Mouse (Mus musculus) liver (tissue): ENCODE measurements at regions not wholly inside any gene's neighbourhood (a gene's known extent, or its start where the extent isn't known, plus 50 kb on each side); places are given as distances from the start of the nearest gene placed in this dataset.

Source experiments
- DNase-seq: peaks from one replicate; pipeline ENCODE4 v3.0.0-alpha.2; 2020; ENCODE audit warnings: mixed read lengths

GRCm38 (mm10) chr9:43387397-43387796 lies 76.7 kb downstream of the Trim29 start:
- no peak for DNase-seq

- no peak for DNase-seq
These were observed 78.9 kb downstream of the Trim29 start for GRCm38 (mm10) chr9:43389491-43390083.

DNA sequence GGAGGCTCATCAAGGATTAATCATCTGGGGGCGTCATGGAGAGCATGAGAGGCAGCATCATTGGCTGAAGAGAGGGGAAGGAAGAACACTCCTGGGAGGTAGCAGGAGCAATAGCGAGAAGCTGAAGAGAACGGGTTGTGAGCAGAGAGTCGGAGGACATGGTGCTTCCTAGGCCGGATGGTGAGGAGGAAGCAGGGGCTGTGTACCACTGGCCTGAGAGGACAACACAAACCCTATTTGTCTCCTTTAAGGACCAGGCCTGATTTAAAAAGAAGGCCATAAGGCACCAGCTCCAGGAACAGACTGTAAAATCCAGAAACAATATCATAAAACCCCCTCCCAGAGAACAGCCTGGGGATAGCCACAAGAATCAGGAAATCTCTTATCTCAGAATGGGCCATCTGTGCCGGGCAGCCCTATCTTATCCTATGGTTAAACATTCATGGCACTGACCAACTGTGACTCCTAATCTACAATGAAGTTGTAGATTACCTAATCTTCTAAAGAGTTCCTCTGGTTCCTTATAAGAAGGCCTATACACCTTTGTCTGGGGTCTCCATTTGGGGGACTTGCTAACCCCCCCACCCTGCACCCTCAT lies 81.9 kb downstream of the Trim29 start:
- no peak for DNase-seq

GRCm38 (mm10) chr9:43394204-43394603 lies 83.6 kb downstream of the Trim29 start:
- no peak for DNase-seq

- DNase-seq: no peak
These were observed 84.6 kb downstream of the Trim29 start for GRCm38 (mm10) chr9:43395209-43395608.

- DNase-seq: no peak
These were observed 85.9 kb downstream of the Trim29 start for GRCm38 (mm10) chr9:43396566-43396965.

DNA sequence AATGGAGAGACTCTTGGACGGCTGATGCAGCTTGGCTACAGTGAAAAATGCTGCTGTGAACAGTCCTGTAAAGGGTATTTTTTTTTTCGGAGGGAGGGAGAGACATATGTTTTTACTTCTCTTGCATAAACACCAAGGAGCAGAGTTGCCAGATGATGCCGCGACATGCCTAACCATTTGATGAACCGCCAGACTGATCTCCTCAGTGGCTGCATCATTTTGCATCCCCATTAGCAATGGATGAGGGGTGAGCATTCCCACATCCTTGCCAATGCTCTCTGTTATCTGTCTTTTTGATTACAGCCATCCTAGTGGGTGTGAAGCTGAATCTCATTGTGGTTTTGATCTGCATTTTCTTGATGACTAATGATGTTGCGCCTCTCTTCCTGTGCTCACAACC lies 97.8 kb downstream of the Trim29 start:
- DNase-seq: no peak

DNA sequence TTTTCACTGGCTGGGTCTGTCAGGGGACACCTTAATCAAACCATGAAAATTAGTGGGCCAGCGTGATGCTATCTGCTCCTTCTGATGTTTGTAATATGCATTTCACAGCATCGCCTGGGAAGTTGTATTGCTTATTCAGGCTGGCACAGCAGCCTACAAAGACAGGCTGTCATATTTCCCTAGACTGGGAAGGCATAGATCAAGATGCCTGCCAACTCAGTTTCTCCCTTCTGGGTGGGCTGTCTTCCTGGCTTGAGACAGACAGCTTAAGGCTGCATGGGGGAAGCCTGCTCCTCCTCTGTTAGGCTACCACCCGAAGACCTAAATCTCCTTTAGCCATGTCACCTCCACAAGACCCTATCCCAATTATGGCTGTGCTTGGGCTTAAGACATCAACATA lies 101.8 kb downstream of the Trim29 start:
- DNase-seq: no peak

DNA sequence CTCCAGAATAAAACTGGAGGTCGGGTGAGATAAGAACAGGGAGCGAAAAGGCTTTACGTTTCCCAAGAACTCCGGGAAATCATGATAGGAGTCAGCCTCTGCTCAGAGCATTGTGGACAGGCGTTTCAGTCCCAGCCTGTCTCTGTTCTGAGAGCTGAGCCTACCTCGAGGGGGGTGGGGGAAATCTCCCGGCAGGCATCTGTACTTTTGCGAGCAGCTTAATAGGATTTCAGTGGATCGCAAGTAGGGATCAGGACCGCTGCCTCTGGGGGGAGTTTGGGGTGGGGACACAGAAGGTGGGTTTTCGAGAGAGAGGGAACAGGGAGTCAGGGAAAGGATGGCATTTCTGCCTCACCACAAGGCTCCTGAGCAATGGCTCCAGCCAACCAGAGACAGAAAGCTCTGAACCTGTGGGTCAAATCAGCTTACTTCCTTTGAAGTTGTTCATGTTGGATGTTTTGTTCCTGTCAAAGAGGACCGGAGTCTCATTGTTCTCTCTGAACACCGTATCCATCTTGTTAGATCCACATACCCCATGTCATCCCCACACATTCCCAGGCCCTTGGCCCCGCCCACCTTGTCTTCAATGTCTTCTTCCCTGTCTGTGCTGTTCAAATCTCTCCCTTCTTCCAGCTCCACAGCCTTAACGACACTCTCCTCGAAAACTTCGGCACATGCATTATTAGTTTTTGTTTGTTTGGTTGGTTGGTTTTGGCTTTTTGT lies 109.5 kb downstream of the Trim29 start:
- DNase-seq: no peak

DNA sequence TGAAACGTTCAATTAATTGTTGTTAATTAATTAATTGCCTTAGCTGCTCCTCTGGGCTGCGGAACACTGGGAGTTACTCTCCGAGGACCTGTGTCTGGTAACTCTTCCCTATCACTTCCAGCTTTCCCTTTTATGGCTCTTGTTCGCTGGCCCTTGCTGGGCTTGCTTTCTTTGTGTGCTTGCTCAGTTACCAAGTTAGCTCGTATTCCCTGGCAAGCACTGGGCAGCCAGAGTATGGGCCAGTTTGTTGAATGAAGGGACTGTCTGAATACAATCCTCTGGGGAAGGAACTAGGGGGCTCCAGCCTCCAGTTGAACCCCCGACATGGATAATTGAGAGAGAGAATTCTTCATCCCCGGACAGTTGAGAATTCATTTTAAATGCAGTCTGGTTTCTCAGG lies 116.4 kb downstream of the Trim29 start:
- no peak for DNase-seq

DNA sequence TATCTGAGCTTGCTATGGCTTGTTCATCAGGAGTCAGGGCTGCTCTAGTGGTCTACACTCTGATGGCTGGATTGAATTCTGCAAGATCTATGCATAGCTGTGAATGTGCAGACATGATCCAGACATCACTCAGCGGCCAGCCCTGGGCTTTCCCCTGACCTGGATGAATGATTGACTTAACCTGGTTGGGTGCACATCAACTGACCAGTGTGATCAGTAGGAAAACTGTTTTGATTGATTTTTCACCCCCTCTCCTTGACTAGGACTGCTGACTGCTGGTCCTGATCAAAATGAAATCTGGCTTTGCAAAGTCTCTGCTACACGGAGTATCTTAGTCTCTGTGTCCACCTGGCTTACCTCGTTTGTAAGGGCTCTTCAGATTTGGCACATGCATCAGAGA lies 123.3 kb downstream of the Trim29 start:
- no peak for DNase-seq

GRCm38 (mm10) chr9:43438476-43438875 lies 127.8 kb downstream of the Trim29 start:
- no peak for DNase-seq

GRCm38 (mm10) chr9:43440959-43441510 lies 130.4 kb downstream of the Trim29 start:
- no peak for DNase-seq

GRCm38 (mm10) chr9:43445491-43445890 lies 134.8 kb downstream of the Trim29 start:
- no peak for DNase-seq

GRCm38 (mm10) chr9:43447372-43447771 lies 136.7 kb downstream of the Trim29 start:
- no peak for DNase-seq

- DNase-seq: no peak
These were observed 138.3 kb downstream of the Trim29 start for GRCm38 (mm10) chr9:43448981-43449380.

GRCm38 (mm10) chr9:43453953-43454582 lies 143.4 kb downstream of the Trim29 start:
- DNase-seq: no peak

GRCm38 (mm10) chr9:43457736-43458135 lies 147.1 kb downstream of the Trim29 start:
- no peak for DNase-seq

- no peak for DNase-seq
These were observed 150.5 kb downstream of the Trim29 start for GRCm38 (mm10) chr9:43461131-43461530.

- no peak for DNase-seq
These were observed 152.9 kb downstream of the Trim29 start for GRCm38 (mm10) chr9:43463445-43464090.

DNA sequence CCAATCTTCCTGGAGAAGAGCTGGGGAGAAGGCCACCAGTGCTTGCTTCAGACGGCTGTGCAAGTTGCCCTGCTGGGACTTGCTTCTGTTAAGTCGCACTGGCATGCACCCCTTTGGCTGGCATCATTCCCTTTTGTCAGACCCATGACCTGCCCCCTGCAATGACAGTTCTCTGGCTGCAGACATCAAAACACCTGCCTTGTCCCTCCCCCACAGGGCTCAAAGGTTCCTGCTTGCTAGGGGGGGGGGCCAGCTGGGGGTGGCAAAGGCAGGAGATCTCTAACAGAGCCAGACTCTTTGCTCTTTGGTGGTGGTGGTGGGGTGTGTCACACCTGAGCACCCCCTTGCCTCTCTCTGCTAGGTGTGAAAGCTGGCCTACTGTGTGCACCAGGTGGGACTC lies 154.5 kb downstream of the Trim29 start:
- DNase-seq: no peak

DNA sequence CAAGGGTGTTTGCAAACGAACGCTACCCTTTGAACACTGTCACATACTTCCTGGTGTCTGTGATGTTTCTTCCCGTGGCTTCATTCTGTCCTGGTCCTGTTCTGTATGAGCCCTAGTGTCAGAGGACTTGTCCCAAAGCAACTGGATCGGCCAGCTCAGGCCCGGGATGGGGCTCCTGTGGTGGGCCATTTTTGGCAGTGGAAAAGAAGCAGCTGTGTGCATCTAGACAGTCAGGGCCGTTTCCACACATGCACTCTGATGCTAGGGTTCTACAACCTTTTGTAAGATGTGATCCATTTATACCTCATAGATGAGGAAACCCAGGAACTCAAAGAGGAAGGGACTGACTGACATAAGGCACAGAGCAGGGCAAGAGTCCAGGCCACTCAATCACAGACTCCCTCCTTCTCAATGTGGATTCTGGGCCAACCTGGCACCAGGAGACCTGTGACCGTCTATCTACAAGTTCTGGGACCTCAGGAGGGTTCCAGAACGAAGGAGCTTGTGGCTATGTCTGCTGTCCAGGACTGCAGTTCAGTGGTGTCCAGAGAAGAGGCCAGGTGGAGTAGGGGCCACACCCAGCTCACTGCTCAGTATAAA lies 155.2 kb downstream of the Trim29 start:
- DNase-seq: no peak

DNA sequence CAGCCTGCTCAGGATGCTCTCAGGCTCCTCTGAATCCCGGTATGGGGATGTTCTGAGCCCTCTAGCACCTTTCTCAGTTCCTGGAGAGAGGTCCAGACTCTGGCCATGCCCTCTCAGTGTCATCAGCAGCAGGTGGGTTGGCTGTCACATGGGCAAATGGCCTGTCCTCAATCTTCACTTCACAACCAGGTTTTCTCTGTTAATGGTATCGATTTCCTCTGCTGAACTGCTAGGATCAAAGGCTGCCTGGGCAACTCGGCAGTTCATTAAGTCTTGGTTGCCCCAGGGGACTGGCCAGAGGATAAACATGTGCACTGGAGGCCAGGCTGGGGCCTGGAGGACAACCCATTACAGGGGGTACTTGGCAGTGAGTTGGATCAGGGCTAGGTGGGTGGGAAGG lies 156.2 kb downstream of the Trim29 start:
- no peak for DNase-seq
